Mouse (Mus musculus) neural tube, embryonic 12.5 days (tissue): ENCODE data around the gene Sdk1. TPM values are rescaled to one million over a fixed set of nuclear protein-coding genes. Genes with fewer than 3 reads are reported as not detected.

Source experiments
- ATAC-seq: fragments of 200-750 bp; cut with Nextera tagmentation; 2 replicates; pipeline ENCODE4 v1.8.0; 2017; ENCODE audit warnings: low read depth, mild to moderate bottlenecking, moderate TSS enrichment, moderate library complexity; ENCODE audit not compliant: low FRiP score
- H3K27ac ChIP-seq: fragments of 300-500 bp; sonication (generic); 2 replicates; pipeline ENCODE4 v1.5.1; 2016
- H3K27me3 ChIP-seq: fragments of 300-500 bp; sonication (generic); replicated peaks from 2 replicates; pipeline ENCODE4 v1.6.1; 2016; ENCODE audit warnings: mild to moderate bottlenecking
- H3K36me3 ChIP-seq: fragments of 300-500 bp; sonication (generic); 2 replicates; pipeline ENCODE4 v1.6.1; 2016; ENCODE audit warnings: mild to moderate bottlenecking
- H3K4me1 ChIP-seq: fragments of 300-500 bp; sonication (generic); 2 replicates; pipeline ENCODE4 v1.6.1; 2016
- H3K4me2 ChIP-seq: fragments of 300-500 bp; sonication (generic); replicated peaks from 2 replicates; pipeline ENCODE4 v1.6.1; 2016; ENCODE audit warnings: mild to moderate bottlenecking
- H3K4me3 ChIP-seq: fragments of 300-500 bp; sonication (generic); 2 replicates; pipeline ENCODE4 v1.5.1; 2016
- H3K9ac ChIP-seq: fragments of 300-500 bp; sonication (generic); 2 replicates; pipeline ENCODE4 v1.6.1; 2016; ENCODE audit warnings: mild to moderate bottlenecking
- H3K9me3 ChIP-seq: fragments of 300-500 bp; sonication (generic); 2 replicates; pipeline ENCODE4 v1.6.1; 2016; ENCODE audit warnings: mild to moderate bottlenecking
- WGBS: fragments of 180-500 bp; shearing (Covaris S2); methylation state at CpG from one replicate; pipeline ENCODE4 v1.1.7; 2016; 5-methylcytosine and 5-hydroxymethylcytosine counted together
- polyA plus RNA-seq: library from polyadenylated mRNA; unstranded; fragments of >200 nt; fragmentation: Nextera tagmentation; extraction: Ambion mirVana; gene quantifications from 2 replicates; pipeline ENCODE4 v1.2.1, GENCODE M21; 2016

The Sdk1 gene
- polyA plus RNA-seq, 1 experiment from 2014 or later = 4.7 TPM

GRCm38 (mm10) chr5:141754278-141754677 is 513.0 kb downstream of the Sdk1 start:
- Histone ChIP-seq H3K4me2 (no peak overlapping the region), H3K4me1 (no peaks in the 10 kb centered on the region), H3K4me3 (no peak overlapping the region), H3K27me3 (no peaks in the 10 kb centered on the region), H3K9me3 (no peaks in the 10 kb centered on the region), H3K27ac (no peak overlapping the region), H3K36me3 (no peaks in the 10 kb centered on the region), H3K9ac (no peak overlapping the region)
- 31% methylated on average over 7 of the region's 7 CpGs for WGBS
- no peak for ATAC-seq

GRCm38 (mm10) chr5:141758885-141759284 is 517.6 kb downstream of the Sdk1 start:
- H3K4me2 ChIP-seq = no peak overlapping the region
- H3K9me3 ChIP-seq = no peaks in the 10 kb centered on the region
- ATAC-seq = no peak
- H3K27ac ChIP-seq = no peak overlapping the region
- 78% methylated on average over 8 of the region's 8 CpGs for WGBS
- H3K4me1 ChIP-seq = no peaks in the 10 kb centered on the region
- H3K27me3 ChIP-seq = no peaks in the 10 kb centered on the region
- H3K9ac ChIP-seq = no peak overlapping the region
- H3K36me3 ChIP-seq = no peaks in the 10 kb centered on the region
- no peak overlapping the region for H3K4me3 ChIP-seq

GRCm38 (mm10) chr5:141764111-141764510 is 522.8 kb downstream of the Sdk1 start:
- Histone ChIP-seq H3K27ac (no peak overlapping the region), H3K9ac (no peak overlapping the region), H3K4me2 (no peak overlapping the region), H3K4me1 (no peaks in the 10 kb centered on the region), H3K9me3 (no peaks in the 10 kb centered on the region), H3K36me3 (no peaks in the 10 kb centered on the region), H3K4me3 (no peak overlapping the region), H3K27me3 (no peaks in the 10 kb centered on the region)
- 94% methylated on average over 6 of the region's 6 CpGs for WGBS
- ATAC-seq = no peak

- H3K9me3 ChIP-seq = no peaks in the 10 kb centered on the region
- H3K4me3 ChIP-seq = no peak overlapping the region
- H3K27ac ChIP-seq = no peak overlapping the region
- H3K27me3 ChIP-seq = no peaks in the 10 kb centered on the region
- WGBS = 75% methylated on average over 10 of the region's 10 CpGs
- no peak overlapping the region for H3K4me2 ChIP-seq
- H3K9ac ChIP-seq = no peak overlapping the region
- H3K4me1 ChIP-seq = no peaks in the 10 kb centered on the region
- H3K36me3 ChIP-seq = no peaks in the 10 kb centered on the region
- no peak for ATAC-seq
Measured at GRCm38 (mm10) chr5:141768761-141769515, 527.6 kb downstream of the Sdk1 start.

GRCm38 (mm10) chr5:141771516-141771915 is 530.2 kb downstream of the Sdk1 start:
- Histone ChIP-seq H3K27ac (no peak overlapping the region), H3K9me3 (no peaks in the 10 kb centered on the region), H3K4me1 (no peaks in the 10 kb centered on the region), H3K36me3 (no peaks in the 10 kb centered on the region), H3K27me3 (no peaks in the 10 kb centered on the region), H3K4me2 (no peak overlapping the region), H3K9ac (no peak overlapping the region), H3K4me3 (no peak overlapping the region)
- no peak for ATAC-seq
- WGBS = 93% methylated on average over 3 of the region's 3 CpGs

- Histone ChIP-seq H3K27ac (no peak overlapping the region), H3K36me3 (no peaks in the 10 kb centered on the region), H3K4me3 (no peak overlapping the region), H3K27me3 (no peaks in the 10 kb centered on the region), H3K9ac (no peak overlapping the region), H3K9me3 (no peaks in the 10 kb centered on the region), H3K4me2 (no peak overlapping the region), H3K4me1 (no peaks in the 10 kb centered on the region)
- WGBS = 77% methylated on average over 4 of the region's 4 CpGs
- ATAC-seq = no peak
Measured at GRCm38 (mm10) chr5:141778231-141778630, 536.9 kb downstream of the Sdk1 start.

- Histone ChIP-seq H3K4me3 (no peak overlapping the region), H3K27ac (no peak overlapping the region), H3K36me3 (no peaks in the 10 kb centered on the region), H3K4me1 (no peaks in the 10 kb centered on the region), H3K27me3 (no peaks in the 10 kb centered on the region), H3K9me3 (no peaks in the 10 kb centered on the region), H3K4me2 (no peak overlapping the region), H3K9ac (no peak overlapping the region)
- no peak for ATAC-seq
- 91% methylated on average over 2 of the region's 2 CpGs for WGBS
Measured at GRCm38 (mm10) chr5:141781142-141781541, 539.9 kb downstream of the Sdk1 start.

- H3K4me2 ChIP-seq = no peak overlapping the region
- H3K27ac ChIP-seq = no peak overlapping the region
- no peaks in the 10 kb centered on the region for H3K27me3 ChIP-seq
- no peaks in the 10 kb centered on the region for H3K4me1 ChIP-seq
- no peak overlapping the region for H3K4me3 ChIP-seq
- no peak for ATAC-seq
- H3K36me3 ChIP-seq = no peaks in the 10 kb centered on the region
- H3K9ac ChIP-seq = no peak overlapping the region
- no peaks in the 10 kb centered on the region for H3K9me3 ChIP-seq
- WGBS = 93% methylated on average over 5 of the region's 5 CpGs
Measured at GRCm38 (mm10) chr5:141782330-141782729, 541.0 kb downstream of the Sdk1 start.

GRCm38 (mm10) chr5:141783516-141783915 is 542.2 kb downstream of the Sdk1 start:
- H3K9ac ChIP-seq = no peak overlapping the region

GRCm38 (mm10) chr5:141793926-141794325 is 552.6 kb downstream of the Sdk1 start:
- no peak overlapping the region for H3K4me2 ChIP-seq
- no peak for ATAC-seq
- H3K36me3 ChIP-seq = no peaks in the 10 kb centered on the region
- H3K27me3 ChIP-seq = no peaks in the 10 kb centered on the region
- H3K9ac ChIP-seq = no peak overlapping the region
- 94% methylated on average over 4 of the region's 4 CpGs for WGBS
- no peaks in the 10 kb centered on the region for H3K9me3 ChIP-seq
- H3K27ac ChIP-seq = no peak overlapping the region
- no peak overlapping the region for H3K4me3 ChIP-seq
- no peaks in the 10 kb centered on the region for H3K4me1 ChIP-seq

More at GRCm38 (mm10) chr5:141783516-141783915, 542.2 kb downstream of the Sdk1 start:
- H3K4me1 ChIP-seq = no peaks in the 10 kb centered on the region
- ATAC-seq = no peak
- H3K36me3 ChIP-seq = no peaks in the 10 kb centered on the region
- 93% methylated on average over 7 of the region's 7 CpGs for WGBS
- H3K27ac ChIP-seq = no peak overlapping the region
- H3K27me3 ChIP-seq = no peaks in the 10 kb centered on the region
- H3K4me2 ChIP-seq = no peak overlapping the region
- no peaks in the 10 kb centered on the region for H3K9me3 ChIP-seq
- H3K4me3 ChIP-seq = no peak overlapping the region

GRCm38 (mm10) chr5:141823823-141824330 is 582.6 kb downstream of the Sdk1 start:
- no peaks in the 10 kb centered on the region; the same call in 1 of the 2 replicates for H3K4me1 ChIP-seq
- 0 out of 2 replicates have a peak, but pooled peaks cover 3% of the 10 kb centered on the region for H3K9me3 ChIP-seq
- H3K9ac ChIP-seq = no peak overlapping the region
- no peak for ATAC-seq
- 78% methylated on average over 10 of the region's 10 CpGs for WGBS
- H3K27me3 ChIP-seq = no peaks in the 10 kb centered on the region
- H3K4me2 ChIP-seq = no peak overlapping the region
- H3K27ac ChIP-seq = no peak overlapping the region
- H3K36me3 ChIP-seq = no peaks in the 10 kb centered on the region
- no peak overlapping the region for H3K4me3 ChIP-seq

GRCm38 (mm10) chr5:141824739-141825379 is 583.6 kb downstream of the Sdk1 start:
- Histone ChIP-seq H3K4me3 (no peak overlapping the region), H3K27me3 (no peaks in the 10 kb centered on the region), H3K9ac (no peak overlapping the region), H3K4me2 (no peak overlapping the region), H3K9me3 (0 out of 2 replicates have a peak, but pooled peaks cover 3% of the 10 kb centered on the region), H3K27ac (no peak overlapping the region), H3K4me1 (no peaks in the 10 kb centered on the region; the same call in 1 of the 2 replicates), H3K36me3 (no peaks in the 10 kb centered on the region)
- 81% methylated on average over 16 of the region's 16 CpGs for WGBS
- no peak for ATAC-seq
